Mouse (Mus musculus): ENCODE results near the gene Gigyf1.

GRCm38 (mm10) chr5:137526192-137526936 lies 8.0 kb downstream of the Gigyf1 start:
- TF ChIP-seq CTCF (IDR thresholded peaks at IDR 0.05; ENCODE audit: insufficient read depth, low read depth, low read length), result no peak
- TF ChIP-seq POLR2A (IDR thresholded peaks at IDR 0.05; ENCODE audit: insufficient read depth, low read depth, low read length), result no peak
